Mouse (Mus musculus) CH12.LX (cell line): ENCODE results near the gene Gpr50.

Experiments used
- CHD1 ChIP-seq: IDR thresholded peaks from 2 replicates; pipeline ENCODE4 v1.6.1; 2012; ENCODE audit warnings: low read depth, low read length, improper control_type of control experiment, inconsistent platforms
- CHD2 ChIP-seq: IDR thresholded peaks from 2 replicates; pipeline ENCODE4 v1.6.1; 2011; ENCODE audit warnings: low read length, improper control_type of control experiment
- CTCF ChIP-seq, 2 experiments: IDR thresholded peaks in 1 of 2; conservative IDR thresholded peaks in 1 of 2; 2 replicates each; pipeline ENCODE4 v1.5.1; 2011 to 2012; ENCODE audit warnings: low read depth in 2 of 2, low read length in 2 of 2, improper control_type of control experiment in 1 of 2, inconsistent platforms in 1 of 2, mild to moderate bottlenecking in 1 of 2, moderate library complexity in 1 of 2
- E2F4 ChIP-seq: IDR thresholded peaks from 2 replicates; pipeline ENCODE4 v1.6.1; 2011; ENCODE audit warnings: low read depth, low read length, improper control_type of control experiment; ENCODE audit not compliant: insufficient replicate concordance
- EP300 ChIP-seq: IDR thresholded peaks from 2 replicates; pipeline ENCODE4 v1.6.1; 2011; ENCODE audit warnings: low read length, improper control_type of control experiment
- GABPA ChIP-seq: IDR thresholded peaks from 2 replicates; pipeline ENCODE4 v1.6.1; 2012; ENCODE audit warnings: low read depth, low read length, improper control_type of control experiment, inconsistent platforms; ENCODE audit not compliant: insufficient replicate concordance
- HCFC1 ChIP-seq: IDR thresholded peaks from 2 replicates; pipeline ENCODE4 v1.6.1; 2012; ENCODE audit warnings: low read depth, mild to moderate bottlenecking, inconsistent platforms, low read length, improper control_type of control experiment
- MAX ChIP-seq: IDR thresholded peaks from 2 replicates; pipeline ENCODE4 v1.6.1; 2011; ENCODE audit warnings: low read length, improper control_type of control experiment
- MYC ChIP-seq: IDR thresholded peaks from 2 replicates; pipeline ENCODE4 v1.6.1; 2011; ENCODE audit warnings: low read depth, mild to moderate bottlenecking, improper control_type of control experiment, low read length
- PAX5 ChIP-seq: IDR thresholded peaks from 2 replicates; pipeline ENCODE4 v1.6.1; 2012; ENCODE audit warnings: low read length, inconsistent platforms, mixed read lengths
- POLR2A ChIP-seq: IDR thresholded peaks from 2 replicates; pipeline ENCODE4 v1.6.1; 2011; ENCODE audit warnings: low read depth, mild to moderate bottlenecking, improper control_type of control experiment, low read length
- SMC3 ChIP-seq: IDR thresholded peaks from 2 replicates; pipeline ENCODE4 v1.6.1; 2011; ENCODE audit warnings: low read depth, low read length, improper control_type of control experiment
- ZNF384 ChIP-seq: IDR thresholded peaks from 2 replicates; pipeline ENCODE4 v1.6.1; 2012; ENCODE audit warnings: low read depth, low read length, improper control_type of control experiment, inconsistent platforms

GRCm38 (mm10) chrX:71670254-71670653 lies 6.8 kb downstream of the Gpr50 start:
- TF ChIP-seq MYC (no peak), EP300 (no peak), PAX5 (no peak), MAX (no peak), E2F4 (no peak), SMC3 (no peak), CHD2 (no peak), POLR2A (no peak), HCFC1 (no peak), CTCF (conservative IDR thresholded peaks at IDR 0.05 in 1 of 2, IDR thresholded peaks at IDR 0.05 in 1 of 2; ENCODE audit: low read depth in 2 of 2, low read length in 2 of 2) (no peak), ZNF384 (no peak), GABPA (no peak), CHD1 (no peak)
